In the genomic region with DNA sequence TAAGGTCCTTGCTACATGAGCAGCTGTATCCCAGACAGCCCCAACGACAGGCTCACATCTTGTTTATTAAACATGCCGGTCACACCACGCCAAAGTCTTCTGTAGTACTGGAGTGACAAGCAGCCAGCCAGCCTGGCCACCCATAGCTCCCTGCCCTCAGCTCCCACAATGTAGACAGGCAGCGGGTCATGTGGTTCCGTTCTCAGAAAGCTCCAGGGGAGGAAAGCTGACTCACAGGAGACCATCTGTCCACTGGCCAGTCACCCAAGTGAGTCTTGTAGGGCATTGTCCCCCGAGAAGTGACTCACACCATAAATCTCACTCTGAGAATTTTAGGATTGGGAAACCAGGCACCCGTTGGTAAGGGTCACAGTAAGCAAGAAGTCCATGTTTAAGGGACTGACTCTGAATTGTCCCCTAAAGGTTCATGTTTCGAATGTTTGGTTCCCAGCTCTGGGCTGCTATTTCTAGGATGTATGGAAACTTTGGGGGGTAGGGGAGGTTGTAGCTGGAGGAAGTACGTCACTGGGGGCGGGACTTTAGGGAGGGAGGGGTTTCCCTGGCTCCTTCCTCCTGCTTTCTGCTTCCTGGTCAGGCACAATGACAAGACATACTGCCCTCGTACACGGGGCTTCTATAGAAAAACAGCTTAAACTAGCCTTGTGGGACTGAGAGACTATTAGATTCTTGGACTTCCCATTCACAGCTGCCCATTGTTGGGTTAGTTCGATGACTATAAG, we compare ENCODE assay signal across 14 mouse cellular contexts.
DNase-seq lines count a peak whose midpoint lies in the region; ATAC-seq and TF ChIP-seq lines count a peak whose summit lies in the region.
"Had no signal": no experiment of that assay in that cellular context is flagged by ENCODE, and none has a peak within 500 bp of the region (broad histone marks: within the 10 kb centered on the region; RNA-seq: fewer than 3 reads in every experiment).

No protein-coding gene starts in this region.

- no peak overlapping the region for H3K4me2 ChIP-seq in kidney, postnatal 0 days (ENCODE audit: low read length)
- no peak overlapping the region for H3K4me2 ChIP-seq in hindbrain, embryonic 13.5 days
- no peak overlapping the region for H3K4me2 ChIP-seq in forebrain, embryonic 14.5 days (ENCODE audit: low read length)
- H3K4me2 ChIP-seq: heart, embryonic 13.5 days; midbrain, embryonic 12.5 days had no signal

- no peak overlapping the region for H3K4me3 ChIP-seq in kidney, postnatal 0 days (replicated peaks; ENCODE audit: low read depth, low read length)
- no peak overlapping the region for H3K4me3 ChIP-seq in C2C12 (ENCODE audit: insufficient read depth, poor library complexity, severe bottlenecking)
- no peak overlapping the region for H3K4me3 ChIP-seq in hindbrain, embryonic 13.5 days
- no peak overlapping the region for H3K4me3 ChIP-seq in forebrain, embryonic 14.5 days (ENCODE audit: low read depth, low read length)
- H3K4me3 ChIP-seq: erythroblast, embryonic 14.5 days; heart, embryonic 13.5 days; midbrain, embryonic 12.5 days had no signal

- H3K36me3 ChIP-seq in kidney, postnatal 0 days (ENCODE audit: insufficient read depth, low read length) = no peaks in the 10 kb centered on the region
- no peaks in the 10 kb centered on the region for H3K36me3 ChIP-seq in C2C12 (ENCODE audit: control insufficient read depth, insufficient read depth)
- H3K36me3 ChIP-seq in hindbrain, embryonic 13.5 days = no peaks in the 10 kb centered on the region
- no peaks in the 10 kb centered on the region for H3K36me3 ChIP-seq in forebrain, embryonic 14.5 days (ENCODE audit: control insufficient read depth, insufficient read depth, low read length)
- H3K36me3 ChIP-seq: heart, embryonic 13.5 days; midbrain, embryonic 12.5 days had no signal

- no peak for TF ChIP-seq CTCF in kidney, postnatal 0 days (IDR thresholded peaks at IDR 0.05; ENCODE audit: low read depth)
- no peak for TF ChIP-seq CTCF in C2C12 (IDR thresholded peaks at IDR 0.05; ENCODE audit: control insufficient read depth, insufficient read depth, insufficient read length)

- no peak overlapping the region for H3ac ChIP-seq in C2C12 (ENCODE audit: control insufficient read depth, insufficient read length, low read depth)

- 60% methylated on average over 13 of the region's 13 CpGs for WGBS in kidney, postnatal 0 days
- WGBS in hindbrain, embryonic 13.5 days = 86% methylated on average over 13 of the region's 13 CpGs
- 85% methylated on average over 13 of the region's 13 CpGs for WGBS in forebrain, embryonic 14.5 days

- H3K9ac ChIP-seq in kidney, postnatal 0 days (ENCODE audit: low read depth, low read length) = no peak overlapping the region
- H3K9ac ChIP-seq in hindbrain, embryonic 13.5 days = no peak overlapping the region
- no peak overlapping the region for H3K9ac ChIP-seq in forebrain, embryonic 14.5 days (ENCODE audit: low read length)
- H3K9ac ChIP-seq: heart, embryonic 13.5 days; midbrain, embryonic 12.5 days had no signal

- H3K79me3 ChIP-seq in C2C12 (ENCODE audit: low read depth) = no peaks in the 10 kb centered on the region

- no peak overlapping the region for H3K27ac ChIP-seq in kidney, postnatal 0 days
- no peak overlapping the region for H3K27ac ChIP-seq in hindbrain, embryonic 13.5 days
- H3K27ac ChIP-seq in forebrain, embryonic 14.5 days (ENCODE audit: low read depth, low read length) = no peak overlapping the region
- H3K27ac ChIP-seq: heart, embryonic 13.5 days; midbrain, embryonic 12.5 days had no signal

- no peaks in the 10 kb centered on the region for H3K27me3 ChIP-seq in kidney, postnatal 0 days (ENCODE audit: insufficient read depth, low read length)
- no peaks in the 10 kb centered on the region for H3K27me3 ChIP-seq in C2C12 (ENCODE audit: control insufficient read depth, insufficient read depth, insufficient read length)
- H3K27me3 ChIP-seq in hindbrain, embryonic 13.5 days = no peaks in the 10 kb centered on the region
- no peaks in the 10 kb centered on the region for H3K27me3 ChIP-seq in forebrain, embryonic 14.5 days (replicated peaks; ENCODE audit: control insufficient read depth, insufficient read depth, low read length)
- H3K27me3 ChIP-seq: midbrain, embryonic 12.5 days had no signal

- H3K4me1 ChIP-seq in kidney, postnatal 0 days (replicated peaks; ENCODE audit: insufficient read depth, low read length) = no peaks in the 10 kb centered on the region
- no peaks in the 10 kb centered on the region for H3K4me1 ChIP-seq in hindbrain, embryonic 13.5 days (replicated peaks)
- no peaks in the 10 kb centered on the region for H3K4me1 ChIP-seq in forebrain, embryonic 14.5 days (ENCODE audit: control insufficient read depth, insufficient read depth, low read length)
- H3K4me1 ChIP-seq: midbrain, embryonic 12.5 days had no signal

- DNase-seq in kidney, postnatal 0 days (ENCODE audit: low spot score) = peak; percentile 19
- DNase-seq in kidney, adult 8-10 months = no peak
- peak; percentile 70 for DNase-seq in adrenal gland, postnatal 14 days
- DNase-seq in lung, postnatal 10 days = peak; percentile 84
- no peak for DNase-seq in retina, embryonic 14.5 days (ENCODE audit: low spot score)
- no peak for DNase-seq in forebrain, embryonic 14.5 days (ENCODE audit: low spot score)
- DNase-seq: embryo, embryonic 11 days; gastrocnemius, postnatal 36 days; kidney, postnatal 25 days had no signal

- no peak for ATAC-seq in kidney, postnatal 0 days (replicated peaks; ENCODE audit: low FRiP score, low read depth)
- no peak for ATAC-seq in hindbrain, embryonic 13.5 days (ENCODE audit: low FRiP score)
- no peak for ATAC-seq in forebrain, embryonic 14.5 days

- H3K9me3 ChIP-seq in kidney, postnatal 0 days (replicated peaks; ENCODE audit: low read length) = no peaks in the 10 kb centered on the region
- H3K9me3 ChIP-seq in hindbrain, embryonic 13.5 days = no peaks in the 10 kb centered on the region
- no peaks in the 10 kb centered on the region for H3K9me3 ChIP-seq in forebrain, embryonic 14.5 days (replicated peaks; ENCODE audit: control insufficient read depth, low read length)
- H3K9me3 ChIP-seq: heart, embryonic 13.5 days; midbrain, embryonic 12.5 days had no signal

- H3K79me2 ChIP-seq in C2C12 (ENCODE audit: control insufficient read depth, insufficient read depth) = no peaks in the 10 kb centered on the region

TF ChIP-seq in C2C12, 6 proteins besides CTCF, POLR2A, EP300 and RAD21:
- TF ChIP-seq CEBPB (IDR thresholded peaks at IDR 0.05; ENCODE audit: low read depth) (peak; percentile 68), FOSL1 (IDR thresholded peaks at IDR 0.05; ENCODE audit: insufficient read depth, low read length, poor library complexity, severe bottlenecking) (peak; percentile 56), MAX (IDR thresholded peaks at IDR 0.05) (no peak), MYOD1 (IDR thresholded peaks at IDR 0.05; ENCODE audit: control insufficient read depth, insufficient read length, low read depth) (peak; percentile 75), USF1 (IDR thresholded peaks at IDR 0.05; ENCODE audit: low read depth) (peak; percentile 76), MYOG (IDR thresholded peaks at IDR 0.05; ENCODE audit: control insufficient read depth, extremely low read depth, insufficient read length) (no peak)

Comparison
In these comparisons a context has a peak if more than half of its experiments do, and no peak if none do; other contexts are left out.
1. DNase-seq: peak in kidney, postnatal 0 days (single experiment), adrenal gland, postnatal 14 days (single experiment) and lung, postnatal 10 days (single experiment); none in kidney, adult 8-10 months (0 of 2), retina, embryonic 14.5 days (single experiment) and forebrain, embryonic 14.5 days (single experiment).